Mouse (Mus musculus) CD4-positive naive resting alpha-beta T cell, adult 76 days (primary cell): ENCODE results near the gene Tsr2. TPM values are rescaled to one million over a fixed set of nuclear protein-coding genes. Genes with fewer than 3 reads are reported as not detected.

Source experiments
- total RNA-seq: library from RNA; stranded (reverse); gene quantifications from one replicate; pipeline ENCODE4 v1.2.4, GENCODE M21; 2023

Tsr2 gene
- 50.5 TPM for total RNA-seq

GRCm38 (mm10) chrX:151096171-151097058 is at the start of gene Tsr2:
Tsr2 (minus strand) TSS chrX:151096543.

GRCm38 (mm10) chrX:151045850-151046249 is 50.5 kb downstream of the Tsr2 start, which contains the start of gene Fgd1:
Fgd1 (plus strand) TSS chrX:151046150.

Other genes with a start within 250 kb of the Tsr2 start
- 53.5 TPM for gene Gnl3l, start 79.2 kb downstream of the Tsr2 start, total RNA-seq
- not detected for gene Fgd1, start 50.4 kb downstream of the Tsr2 start, total RNA-seq
- gene Wnk3, start 101.5 kb upstream of the Tsr2 start, total RNA-seq = not detected
- 6.7 TPM for gene Fam120c, start 247.6 kb upstream of the Tsr2 start, total RNA-seq